Mouse (Mus musculus): ENCODE measurements around the gene Immp1l. TPM values are rescaled to one million over a fixed set of nuclear protein-coding genes. Genes with fewer than 3 reads are reported as not detected.

The Immp1l gene
- total RNA-seq (2021): 10 to 100 TPM; 50.2 to 50.9 TPM
- long read RNA-seq, experiment 1, transcript Immp1l-201 (7 exons, 955 nt): major isoform, 65 of 74 reads
- long read RNA-seq, experiment 1, partial matches to known transcripts: 1 of 74 reads
- long read RNA-seq, experiment 1, other reads (novel, unspliced or antisense): 8 of 74 reads
- long read RNA-seq, experiment 2, transcript Immp1l-201 (7 exons, 955 nt): major isoform, 48 of 54 reads
- long read RNA-seq, experiment 2, partial matches to known transcripts: 1 of 54 reads
- long read RNA-seq, experiment 2, other reads (novel, unspliced or antisense): 5 of 54 reads

- peak; percentile 96 for DNase-seq
Observed at GRCm38 (mm10) chr2:105903896-105904756, at the start of gene Immp1l, which contains the start of gene Elp4. TSS of gene Immp1l (plus strand) at chr2:105904638. TSS of gene Elp4 (minus strand) at chr2:105904564.

GRCm38 (mm10) chr2:105854740-105855139 lies 49.7 kb upstream of the Immp1l start:
- DNase-seq: peak; percentile 57

- no peak for DNase-seq
Observed at GRCm38 (mm10) chr2:105873403-105873802, 31.0 kb upstream of the Immp1l start.

- no peak for DNase-seq
Observed at GRCm38 (mm10) chr2:105890816-105891215, 13.6 kb upstream of the Immp1l start.

GRCm38 (mm10) chr2:105904757-105905146 lies 314 bp downstream of the Immp1l start:
- no peak for DNase-seq

- peak; percentile 6 for DNase-seq
Observed at GRCm38 (mm10) chr2:105908351-105908750, 3.9 kb downstream of the Immp1l start.

- no peak for DNase-seq
Observed at GRCm38 (mm10) chr2:105910611-105911010, 6.2 kb downstream of the Immp1l start.

GRCm38 (mm10) chr2:105913655-105914366 lies 9.4 kb downstream of the Immp1l start:
- DNase-seq: no peak

GRCm38 (mm10) chr2:105916671-105917070 lies 12.2 kb downstream of the Immp1l start:
- DNase-seq: peak; percentile 18

- no peak for DNase-seq
Observed at GRCm38 (mm10) chr2:105917623-105918346, 13.3 kb downstream of the Immp1l start.

- no peak for DNase-seq
Observed at GRCm38 (mm10) chr2:105950131-105950530, 45.7 kb downstream of the Immp1l start.

- DNase-seq: no peak
Observed at GRCm38 (mm10) chr2:105951350-105951940, 47.0 kb downstream of the Immp1l start.

- DNase-seq: no peak
Observed at GRCm38 (mm10) chr2:105953862-105954261, 49.4 kb downstream of the Immp1l start.

- DNase-seq: no peak
Observed at GRCm38 (mm10) chr2:105963447-105963846, 59.0 kb downstream of the Immp1l start.

- DNase-seq: no peak
Observed at GRCm38 (mm10) chr2:105973941-105974340, 69.5 kb downstream of the Immp1l start.

- DNase-seq: no peak
Observed at GRCm38 (mm10) chr2:105978065-105978464, 73.6 kb downstream of the Immp1l start.

GRCm38 (mm10) chr2:105985206-105985605 lies 80.8 kb downstream of the Immp1l start:
- no peak for DNase-seq

- DNase-seq: no peak
Observed at GRCm38 (mm10) chr2:105987131-105987530, 82.7 kb downstream of the Immp1l start.

- no peak for DNase-seq
Observed at GRCm38 (mm10) chr2:105987999-105988398, 83.6 kb downstream of the Immp1l start.

GRCm38 (mm10) chr2:106002835-106003739 lies 98.6 kb downstream of the Immp1l start, which contains the start of gene Dnajc24:
TSS of gene Dnajc24 (minus strand) at chr2:106003549.
- peak; percentile 92 for DNase-seq
